Mouse (Mus musculus) lung, postnatal 0 days (tissue): ENCODE results near the gene Cldn9.

Experiments
- CTCF ChIP-seq: IDR thresholded peaks from 2 replicates; pipeline ENCODE4 v1.5.1; 2016; ENCODE audit warnings: antibody characterized with exemption, mild to moderate bottlenecking
- EP300 ChIP-seq: IDR thresholded peaks from 2 replicates; pipeline ENCODE4 v1.6.1; 2016; ENCODE audit warnings: antibody characterized with exemption, mild to moderate bottlenecking, control low read depth

DNA sequence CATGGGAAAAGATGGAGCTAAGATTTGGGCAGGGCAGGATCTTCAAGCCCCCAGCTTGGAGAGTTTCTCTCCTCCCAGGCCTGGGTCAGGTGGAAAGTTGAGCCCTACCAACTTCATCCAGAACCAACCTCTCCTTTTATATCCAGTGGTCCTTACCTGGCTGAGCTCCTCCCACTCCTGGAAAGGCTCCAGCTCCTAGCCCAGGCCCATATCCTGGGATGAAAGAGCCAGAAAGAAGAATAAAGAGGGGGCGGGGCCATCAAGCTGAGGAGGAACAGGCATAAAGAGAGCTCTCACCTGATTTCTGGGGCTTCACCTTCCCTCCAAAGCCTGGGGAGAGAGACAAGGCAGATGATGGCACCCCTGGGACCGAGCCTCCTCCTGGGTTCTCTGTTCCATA, 33.2 kb upstream of the Cldn9 start:
- TF ChIP-seq CTCF, result no peak
- no peak for TF ChIP-seq EP300
